Mouse (Mus musculus): Measurements from ENCODE around the gene Mepe.

Gene Mepe

DNA sequence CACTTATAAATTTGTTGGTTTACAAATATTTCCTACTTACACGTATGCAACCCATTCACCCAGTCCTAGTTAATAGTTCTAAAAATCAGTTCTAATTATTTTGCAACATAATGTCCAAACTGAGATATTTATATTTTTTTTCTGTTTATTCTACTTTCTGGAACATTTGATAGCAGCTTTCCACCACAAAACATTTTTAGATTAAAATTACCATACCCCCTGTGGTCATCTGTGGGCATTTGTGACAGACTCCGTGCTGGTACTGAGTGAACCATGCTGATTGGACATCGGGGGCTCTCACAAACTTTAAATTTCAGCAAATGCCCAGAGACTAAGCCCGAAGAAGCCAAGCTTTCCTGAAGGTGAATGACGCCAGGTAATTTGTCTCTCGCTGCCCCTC lies at the start of gene Mepe:
Mepe (plus strand) TSS at position 301 of the 400 bp plus-strand sequence.
- no peak for DNase-seq (ENCODE audit: low read depth, low spot score)

DNA sequence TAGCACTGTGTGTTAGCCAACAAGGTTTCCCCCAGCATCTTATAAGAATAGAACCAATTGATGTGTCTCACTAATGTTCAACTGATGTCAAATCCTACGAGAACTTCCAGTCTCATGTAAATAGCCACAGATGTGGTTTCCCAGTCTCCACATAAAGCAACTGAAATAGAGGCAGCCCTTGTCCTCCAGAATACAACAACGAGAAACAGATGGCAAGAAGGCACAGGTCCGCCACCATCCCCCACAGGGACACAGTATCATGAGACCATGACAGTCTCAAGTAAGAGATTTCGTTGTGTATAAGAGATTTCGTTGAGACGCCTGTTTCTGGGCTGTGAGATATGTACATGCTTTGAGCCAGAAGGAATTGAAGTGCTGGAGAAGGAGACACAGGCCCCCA lies 30.9 kb upstream of the Mepe start:
- no peak for DNase-seq (ENCODE audit: low read depth, low spot score)

DNA sequence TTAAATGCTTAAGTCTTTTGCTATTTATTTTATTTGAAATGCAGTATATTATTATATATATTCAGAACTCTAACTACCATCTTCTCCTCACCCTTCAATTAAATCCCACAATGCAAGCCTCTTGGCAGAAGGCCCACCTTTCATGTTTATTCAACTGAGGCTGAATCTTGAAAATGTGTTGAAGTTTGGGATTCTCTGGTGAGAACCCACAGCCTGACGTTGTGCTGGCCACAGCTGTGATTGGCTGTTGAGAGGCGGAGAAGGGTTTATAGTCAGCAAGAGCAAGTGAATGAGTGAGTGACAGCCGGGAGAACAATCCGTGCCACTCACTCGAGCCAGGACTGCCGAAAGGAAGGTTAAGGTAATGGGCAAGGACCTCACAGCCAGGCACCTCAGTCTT lies 26.1 kb upstream of the Mepe start, which contains the start of gene Ibsp:
Ibsp (plus strand) TSS at position 178 of the 400 bp plus-strand sequence.
- DNase-seq (ENCODE audit: low read depth, low spot score), result no peak

DNA sequence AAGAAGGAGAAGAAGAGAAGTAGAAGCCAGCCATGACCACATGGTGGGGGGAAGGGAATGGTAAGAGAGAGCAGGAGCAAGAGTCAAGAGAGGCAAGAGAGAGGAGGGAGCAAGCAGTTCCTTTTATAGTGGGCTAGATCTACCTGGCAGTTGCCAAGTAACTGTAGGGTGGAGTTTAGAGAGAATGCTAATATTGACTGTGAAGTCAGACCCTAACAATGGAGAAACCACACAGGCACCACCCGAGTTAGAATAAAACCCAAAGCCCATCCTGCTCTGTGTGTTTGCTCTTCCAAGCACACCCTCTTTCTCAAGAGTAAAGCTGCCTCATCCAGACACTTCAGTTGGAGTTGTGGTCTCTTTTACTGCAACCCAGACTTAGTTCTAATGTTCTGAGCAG lies 11.1 kb upstream of the Mepe start:
- no peak for DNase-seq (ENCODE audit: low read depth, low spot score)

DNA sequence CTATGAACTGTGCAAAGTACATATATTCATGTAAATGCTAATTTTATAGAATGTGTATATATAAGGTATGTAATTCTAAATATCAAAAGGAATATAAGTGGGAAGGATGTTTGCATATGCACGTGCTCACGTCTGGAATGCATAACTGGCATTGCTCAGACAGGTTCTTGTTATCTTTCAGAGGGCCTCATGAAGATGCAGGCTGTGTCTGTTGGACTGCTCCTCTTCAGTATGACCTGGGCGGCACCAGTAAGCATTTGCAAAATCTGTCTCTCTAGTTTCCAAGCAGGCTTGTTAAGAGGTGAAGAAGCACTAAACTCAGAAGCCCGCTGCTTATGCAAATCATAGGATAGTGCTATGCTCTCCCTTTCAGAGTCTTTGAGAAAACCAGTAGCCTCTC lies 1.8 kb downstream of the Mepe start:
- DNase-seq (ENCODE audit: low read depth, low spot score), result no peak

DNA sequence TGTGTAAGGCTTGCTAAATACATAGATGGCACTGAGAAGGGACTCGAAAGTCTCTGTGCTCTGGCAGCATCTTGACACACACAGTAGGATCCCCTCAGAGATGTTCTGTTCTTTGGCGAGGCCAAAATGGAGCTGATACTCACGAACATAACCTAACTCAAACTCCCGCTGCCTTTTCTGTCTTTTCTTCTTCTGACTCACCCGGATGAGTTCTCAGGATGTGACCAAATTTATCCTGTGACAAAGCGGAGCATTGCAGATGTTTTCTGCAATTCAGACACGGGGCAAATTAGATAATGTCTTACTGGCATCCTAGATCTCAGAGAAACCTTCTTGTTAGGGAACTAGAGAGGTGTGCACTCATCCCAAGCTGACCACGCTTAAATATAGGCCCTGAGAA lies 2.3 kb downstream of the Mepe start:
- DNase-seq (ENCODE audit: low read depth, low spot score), result no peak

DNA sequence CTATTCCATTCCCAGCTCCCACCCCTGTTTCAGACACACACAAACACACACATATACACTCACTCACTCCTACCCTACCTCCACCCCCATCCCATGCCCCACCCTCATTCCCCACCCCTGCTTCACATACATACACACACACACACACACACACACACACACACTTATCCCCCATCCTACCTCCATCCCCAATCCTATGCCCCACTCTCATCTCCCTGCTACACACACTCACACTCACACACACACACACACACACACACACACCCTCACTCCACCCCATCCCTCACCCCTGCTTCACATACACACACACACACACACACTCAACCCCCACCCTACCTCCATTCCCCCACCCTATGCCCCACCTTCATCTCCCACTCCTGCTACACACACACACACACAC lies 2.7 kb downstream of the Mepe start:
- no peak for DNase-seq (ENCODE audit: low read depth, low spot score)

DNA sequence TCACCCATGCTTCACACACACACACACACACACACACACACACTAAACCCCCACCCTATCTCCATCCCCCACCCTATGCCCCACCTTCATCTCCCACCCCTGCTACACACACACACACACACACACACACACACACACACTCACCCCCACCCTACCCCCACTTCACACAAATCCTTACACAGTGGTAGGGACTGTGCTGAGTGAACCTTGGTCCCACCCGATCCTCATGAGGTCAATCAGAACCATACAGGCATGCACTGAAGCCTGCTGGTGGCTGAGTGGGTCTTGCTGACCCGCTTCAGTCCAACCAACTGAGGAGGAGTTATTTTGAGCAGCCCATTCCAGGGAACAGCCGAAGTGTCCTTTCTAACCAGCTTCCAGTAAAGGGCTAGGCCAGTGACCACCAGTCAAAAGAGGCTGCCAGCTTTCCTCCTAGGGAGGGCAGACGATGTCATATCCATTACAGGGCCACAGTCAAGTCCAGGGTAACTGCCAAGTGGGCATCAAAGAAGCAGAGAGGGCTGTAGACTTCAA lies 3.3 kb downstream of the Mepe start:
- DNase-seq (ENCODE audit: low read depth, low spot score), result no peak

DNA sequence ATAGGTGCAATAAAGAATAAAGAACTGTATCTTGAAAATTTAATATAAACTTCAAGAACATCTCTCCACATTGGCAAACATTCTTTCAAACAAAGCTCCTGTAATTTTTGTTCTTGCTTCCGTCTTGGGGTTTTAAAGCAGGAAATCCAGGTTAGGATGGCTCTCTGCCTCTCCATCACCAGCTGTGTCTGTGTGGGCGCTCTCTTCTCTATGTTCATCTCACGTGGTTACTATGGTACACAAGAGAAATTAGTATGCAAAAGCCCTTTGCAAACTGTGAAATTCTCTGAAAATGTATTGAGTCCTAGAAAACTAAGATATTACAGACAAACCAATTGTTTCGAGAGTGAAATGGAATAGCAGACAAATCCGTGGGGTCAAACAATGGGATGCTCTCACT lies 4.3 kb downstream of the Mepe start:
- DNase-seq (ENCODE audit: low read depth, low spot score), result no peak

DNA sequence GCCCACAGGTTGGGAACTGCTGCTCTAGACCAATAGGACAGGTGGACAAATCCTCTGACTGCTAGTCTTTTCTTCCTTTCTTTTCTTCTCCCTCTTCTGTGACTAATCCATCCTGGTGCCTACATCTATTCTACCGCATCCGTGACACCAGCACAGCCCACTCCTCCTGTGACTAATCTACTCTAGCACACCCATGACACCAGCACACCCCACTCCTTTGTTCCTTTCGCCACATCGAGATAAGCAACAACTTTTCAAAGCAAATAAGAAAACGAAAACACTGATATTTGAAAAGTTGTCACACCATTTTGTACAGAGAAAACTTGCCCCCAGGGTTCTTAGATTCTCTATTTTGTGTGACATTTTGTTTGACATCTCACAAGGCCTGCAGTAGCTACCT lies 5.0 kb downstream of the Mepe start:
- DNase-seq (ENCODE audit: low read depth, low spot score), result no peak

DNA sequence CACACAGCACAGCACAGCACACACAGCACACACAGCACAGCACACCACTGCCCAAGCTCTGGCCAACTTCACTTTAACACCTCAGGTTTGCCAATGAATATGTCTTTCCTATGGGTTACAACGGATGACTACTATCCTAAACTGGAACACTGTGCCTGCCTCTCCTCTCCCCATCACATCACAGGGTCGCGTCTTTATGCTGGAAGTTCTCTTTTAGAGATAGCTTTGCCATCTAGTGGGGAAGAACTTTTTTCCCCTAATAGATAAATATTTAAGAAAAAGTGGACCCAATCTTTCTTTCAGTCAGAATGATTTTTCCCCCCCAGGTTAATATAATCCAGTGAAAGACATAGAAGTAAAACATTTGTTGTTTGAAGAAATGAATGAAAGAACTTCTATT lies 7.2 kb downstream of the Mepe start:
- DNase-seq (ENCODE audit: low read depth, low spot score), result no peak

DNA sequence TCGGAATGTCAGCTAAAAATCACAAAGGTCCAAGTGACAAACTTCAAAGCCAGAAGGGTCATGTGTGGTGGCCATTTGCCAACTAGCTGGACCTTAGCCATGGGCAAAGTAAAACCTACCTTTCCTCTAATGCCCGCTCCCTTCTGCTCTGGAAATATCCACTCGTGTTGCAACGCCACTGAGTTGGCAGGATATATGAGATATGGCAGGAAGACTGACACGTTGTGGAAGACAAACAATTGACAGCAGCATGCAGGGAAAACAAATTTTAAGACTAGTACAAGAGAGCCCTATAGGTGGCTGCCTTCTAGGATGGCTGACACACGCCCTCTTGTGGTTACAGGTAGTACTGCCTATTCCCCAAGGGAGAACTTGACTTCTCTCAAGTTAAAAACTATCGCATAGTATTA lies 8.1 kb downstream of the Mepe start:
- DNase-seq (ENCODE audit: low read depth, low spot score), result no peak

DNA sequence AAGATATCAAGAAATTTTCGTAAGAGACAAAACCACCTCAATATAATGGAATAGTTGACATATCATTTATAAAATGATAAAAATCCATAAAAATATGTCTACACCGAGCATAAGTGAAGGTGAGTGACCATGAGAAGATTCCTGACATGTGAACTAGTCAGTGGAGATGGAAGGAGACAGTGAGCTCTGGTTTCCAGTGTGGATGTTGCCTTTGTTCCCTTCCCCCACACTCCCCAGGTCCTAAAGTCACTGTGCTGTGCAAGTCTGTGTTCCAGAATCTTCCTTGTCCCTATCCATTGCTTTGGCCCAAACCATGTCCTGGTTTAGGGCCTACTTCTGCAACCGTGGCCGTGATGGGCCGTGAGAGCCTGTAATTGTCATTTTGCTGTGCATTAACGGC lies 8.5 kb downstream of the Mepe start:
- no peak for DNase-seq (ENCODE audit: low read depth, low spot score)

DNA sequence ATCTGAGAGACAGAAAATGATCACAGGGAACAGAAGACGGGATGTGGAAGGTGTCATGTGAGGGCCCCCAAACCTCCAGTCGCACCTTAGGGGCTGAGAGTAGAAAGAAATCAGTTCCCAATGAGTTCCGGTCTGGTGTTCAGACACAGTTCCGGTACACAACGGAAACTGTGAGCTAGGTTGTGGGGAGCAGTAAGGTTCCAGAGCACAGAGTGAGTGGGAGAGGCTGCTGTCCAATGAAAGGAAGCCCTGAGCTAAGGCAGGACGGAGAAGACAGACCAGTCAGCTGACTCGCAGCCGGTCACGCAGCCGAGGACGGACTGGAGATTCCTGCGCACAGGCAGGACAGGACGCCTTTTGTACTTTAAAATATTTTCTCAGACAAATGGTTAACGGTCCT lies 9.4 kb downstream of the Mepe start:
- DNase-seq (ENCODE audit: low read depth, low spot score), result no peak

DNA sequence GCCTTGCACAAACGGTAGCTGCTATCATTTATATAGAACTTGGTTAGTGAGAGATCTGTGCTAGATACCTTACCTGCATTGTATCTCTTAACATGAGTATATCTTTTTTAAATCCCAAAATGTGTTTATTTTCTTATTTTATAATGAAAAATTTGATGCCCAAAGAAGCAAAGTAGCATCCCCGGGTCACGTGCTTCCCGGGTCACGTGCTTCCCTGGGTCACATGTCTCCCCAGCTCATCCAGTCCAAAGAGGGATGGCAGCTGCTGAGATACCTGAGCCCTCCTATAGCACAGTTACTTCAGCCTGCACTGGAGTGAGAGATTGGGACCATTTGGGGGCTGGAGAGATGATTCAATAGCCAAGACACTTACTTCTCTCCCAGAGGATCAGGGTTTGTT lies 10.8 kb downstream of the Mepe start:
- no peak for DNase-seq (ENCODE audit: low read depth, low spot score)

DNA sequence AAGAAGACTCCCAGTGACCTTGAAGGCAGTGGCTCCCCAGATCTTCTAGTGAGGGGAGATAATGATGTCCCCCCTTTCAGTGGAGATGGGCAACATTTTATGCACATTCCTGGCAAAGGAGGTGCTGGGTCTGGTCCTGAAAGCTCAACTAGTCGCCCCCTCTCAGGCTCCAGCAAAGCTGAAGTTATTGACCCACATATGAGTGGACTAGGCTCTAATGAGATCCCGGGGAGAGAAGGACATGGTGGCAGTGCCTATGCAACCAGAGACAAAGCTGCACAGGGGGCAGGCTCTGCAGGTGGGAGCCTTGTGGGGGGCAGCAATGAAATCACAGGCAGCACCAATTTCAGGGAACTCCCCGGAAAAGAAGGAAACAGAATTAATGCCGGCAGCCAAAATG lies 12.4 kb downstream of the Mepe start:
- no peak for DNase-seq (ENCODE audit: low read depth, low spot score)

DNA sequence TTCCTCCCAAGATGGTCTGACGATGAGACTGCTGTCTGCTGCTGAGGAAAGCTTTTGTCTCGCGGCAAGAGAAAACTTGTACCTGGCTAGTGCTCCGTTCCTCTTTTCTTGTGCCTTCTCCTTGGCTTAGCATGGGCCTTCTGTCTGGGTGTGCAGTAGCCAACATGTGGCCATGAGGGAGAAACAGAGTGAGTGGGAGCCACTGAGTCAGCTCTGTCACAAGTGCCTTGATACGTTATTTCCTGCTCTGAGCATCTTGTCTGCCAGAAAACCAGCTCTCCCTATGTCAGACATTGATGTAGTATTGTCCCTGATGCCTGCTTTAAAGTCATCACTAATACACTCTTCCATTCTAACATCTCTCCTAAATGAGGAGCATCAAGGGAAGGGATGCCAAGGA lies 13.9 kb downstream of the Mepe start:
- no peak for DNase-seq (ENCODE audit: low read depth, low spot score)

DNA sequence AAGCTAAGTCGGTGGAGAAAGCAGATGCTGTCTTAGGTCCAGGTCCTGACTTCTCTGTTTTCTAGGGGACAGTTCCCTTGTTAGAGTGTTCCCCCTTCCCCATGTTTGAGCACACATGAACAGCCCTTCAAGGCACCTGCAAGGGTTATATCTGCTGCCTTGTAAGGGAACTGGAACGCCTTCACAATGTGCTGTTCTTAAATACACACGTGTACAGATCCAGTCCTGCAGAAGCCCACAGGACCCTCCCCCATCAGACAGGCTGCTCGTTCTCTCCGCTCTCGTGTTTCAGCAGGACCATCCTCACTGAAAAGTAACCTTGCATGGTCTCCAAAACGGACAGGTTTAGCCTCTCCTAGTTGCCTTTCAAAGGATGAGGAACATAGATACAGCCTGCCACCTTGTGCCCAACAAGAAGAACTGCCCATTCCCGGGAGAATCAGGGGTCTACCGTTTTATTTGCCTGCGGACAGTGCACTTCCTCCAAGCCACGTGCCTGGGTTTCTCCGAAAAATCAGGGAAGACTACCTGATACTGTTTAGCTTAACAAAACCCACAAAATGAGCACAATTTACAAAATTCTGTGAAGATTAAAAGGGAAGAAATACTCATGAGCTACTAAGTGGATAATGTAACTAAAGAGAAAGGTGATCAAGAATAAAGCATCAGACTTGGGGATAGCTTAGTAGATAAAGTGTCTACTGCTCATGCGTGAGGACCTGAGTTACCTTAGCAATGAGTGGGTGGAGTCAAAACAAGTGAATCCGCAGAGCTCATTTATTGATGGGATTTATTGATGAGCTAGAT lies 14.8 kb downstream of the Mepe start:
- no peak for DNase-seq (ENCODE audit: low read depth, low spot score)

DNA sequence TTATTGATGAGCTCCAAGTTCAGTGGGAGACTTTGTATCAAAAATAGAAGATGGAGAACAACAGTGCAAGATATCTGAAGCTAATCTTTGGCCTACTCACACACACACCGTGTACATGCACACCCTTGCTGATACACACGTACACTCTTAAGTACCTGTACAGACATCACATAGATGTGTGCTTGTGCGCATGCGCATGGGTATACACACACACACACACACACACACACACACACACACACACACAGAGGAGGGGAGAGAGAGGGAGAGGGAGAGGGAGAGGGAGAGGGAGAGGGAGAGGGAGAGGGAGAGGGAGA lies 15.3 kb downstream of the Mepe start:
- no peak for DNase-seq (ENCODE audit: low read depth, low spot score)

DNA sequence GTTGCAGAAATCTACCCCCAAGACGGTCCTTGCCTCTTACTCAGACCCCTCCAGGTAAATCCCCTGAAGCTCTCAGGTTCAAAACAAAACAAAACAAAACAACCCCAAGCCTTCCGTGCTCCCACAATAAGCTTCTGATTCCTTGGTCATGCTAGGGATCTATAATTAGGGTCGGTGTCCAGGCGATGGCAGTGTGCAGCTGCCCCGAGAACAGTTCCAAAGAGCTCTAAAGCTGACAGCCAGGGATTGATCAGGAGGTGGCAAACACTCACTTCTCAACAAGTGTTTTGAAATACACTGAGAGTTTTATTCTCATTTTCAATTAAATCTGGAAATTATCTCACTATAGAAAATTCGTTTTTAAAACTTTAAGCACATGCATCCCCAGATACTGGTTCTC lies 17.8 kb downstream of the Mepe start:
- no peak for DNase-seq (ENCODE audit: low read depth, low spot score)

DNA sequence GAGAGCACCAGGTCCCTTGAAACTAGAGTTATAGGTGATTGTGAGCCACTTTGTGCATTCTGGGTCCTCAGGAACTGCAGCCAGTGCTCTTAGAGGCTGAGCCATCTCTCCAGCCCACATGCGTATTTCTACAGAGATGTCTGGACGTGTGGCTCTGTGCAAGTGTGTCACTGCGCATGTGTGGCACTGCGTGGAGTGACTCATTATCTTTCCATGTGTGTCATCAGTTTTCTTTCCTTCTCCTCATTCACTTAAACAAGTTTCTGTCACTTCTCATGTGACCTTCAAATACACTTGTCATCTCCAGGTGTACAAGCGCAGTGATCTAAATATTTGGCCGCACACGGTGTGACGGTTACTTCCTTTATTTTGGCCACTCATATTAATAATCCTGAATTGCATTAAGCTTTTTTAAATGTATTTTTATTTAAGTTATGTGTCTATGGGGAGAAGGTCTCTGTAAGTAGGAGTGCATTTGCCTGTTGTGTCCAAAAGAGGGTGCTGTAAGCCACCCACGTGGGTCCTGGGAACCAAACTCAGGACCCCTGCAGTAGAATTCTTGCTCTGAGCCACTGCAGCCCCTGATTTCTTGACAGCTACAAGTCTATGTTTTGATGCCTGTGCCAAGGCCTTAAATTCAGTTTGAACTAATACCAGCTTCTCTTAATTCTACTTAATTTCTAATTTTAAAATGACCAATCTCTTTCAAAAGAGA lies 19.6 kb downstream of the Mepe start:
- DNase-seq (ENCODE audit: low read depth, low spot score), result no peak

DNA sequence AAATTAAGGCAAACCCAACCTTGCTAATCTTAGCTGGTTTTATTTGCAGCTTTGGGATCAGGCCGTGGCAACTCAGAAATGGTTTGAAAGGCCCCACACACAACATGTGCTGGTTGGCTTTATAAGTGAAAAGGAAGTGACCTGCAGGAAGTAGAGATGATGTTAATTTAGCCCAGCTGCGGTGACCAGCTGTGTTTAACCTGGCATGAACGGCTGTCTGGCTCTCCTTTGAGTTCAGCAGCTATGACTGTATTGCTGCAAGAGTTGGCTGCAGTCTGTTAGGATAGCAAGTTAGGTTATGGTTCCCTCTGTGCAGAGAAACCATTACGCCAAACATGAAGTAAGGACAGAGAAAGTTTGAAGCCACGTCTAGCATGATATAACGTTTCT lies 20.1 kb downstream of the Mepe start:
- DNase-seq (ENCODE audit: low read depth, low spot score), result no peak

DNA sequence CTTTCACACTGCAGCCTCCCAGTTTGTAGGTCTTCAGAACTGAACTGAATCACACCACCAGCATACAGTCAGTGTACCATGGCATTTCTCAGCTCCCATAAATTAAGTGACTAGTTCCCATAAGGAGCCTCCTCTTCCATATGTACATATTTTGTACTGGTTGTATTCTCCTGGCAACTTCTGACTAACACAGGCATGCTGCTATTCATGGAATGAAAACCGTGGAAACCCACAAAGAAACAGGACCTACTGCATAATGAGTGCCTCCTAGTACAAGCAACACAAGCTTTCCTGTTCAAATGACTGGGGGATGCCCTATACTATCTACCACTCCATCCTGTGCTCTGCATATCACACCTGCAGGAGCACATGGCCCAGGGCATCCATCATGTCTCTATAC lies 25.9 kb downstream of the Mepe start:
- DNase-seq (ENCODE audit: low read depth, low spot score), result no peak

Data from telencephalon, adult 2 months (tissue).